Mouse (Mus musculus) thymus, adult 2 months (tissue): ENCODE measurements around the gene Ang2.
"Not testable (repeated sequence)": the region's sequence is repeated elsewhere in the genome, so short reads cannot be mapped to it uniquely, and the experiment has no call there.

Experiments
- CTCF ChIP-seq: fragments of 200-500 bp; IDR thresholded peaks from 2 replicates; pipeline ENCODE4 v1.5.1; 2012; ENCODE audit warnings: mild to moderate bottlenecking, control low read depth, low read length, moderate library complexity, borderline replicate concordance; ENCODE audit not compliant: control insufficient read depth, poor library complexity, insufficient read depth; ENCODE audit errors: extremely low read depth
- POLR2A ChIP-seq: fragments of 200-500 bp; IDR thresholded peaks from 2 replicates; pipeline ENCODE4 v1.6.1; 2012; ENCODE audit warnings: mild to moderate bottlenecking, low read length, control low read depth, moderate library complexity; ENCODE audit not compliant: control insufficient read depth, poor library complexity, insufficient read depth; ENCODE audit errors: extremely low read depth

DNA sequence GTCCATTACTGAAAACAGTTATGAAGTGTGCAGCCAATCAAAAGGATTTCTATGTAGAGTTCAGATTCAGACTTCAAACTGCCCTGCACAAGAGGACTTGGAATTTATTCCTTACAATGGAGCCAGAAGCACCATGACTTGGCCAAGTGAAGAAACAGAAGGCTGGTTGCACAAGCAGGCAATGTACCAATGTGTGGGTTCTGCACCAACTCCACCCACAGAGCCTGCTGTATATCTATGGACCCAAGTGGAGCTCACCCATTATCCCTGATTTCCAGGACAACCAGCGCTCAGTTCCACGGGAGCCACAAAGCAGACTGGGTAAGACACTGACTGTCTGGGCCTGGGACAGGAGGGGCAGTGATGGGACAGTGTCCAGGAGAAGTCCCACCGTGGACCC lies 37.0 kb downstream of the Ang2 start, which contains the start of gene Rnase2b:
- TF ChIP-seq CTCF, POLR2A: not testable (repeated sequence)
